Mouse (Mus musculus) midbrain, postnatal 0 days (tissue): ENCODE measurements around the gene Dusp12. TPM values are rescaled to one million over a fixed set of nuclear protein-coding genes. Genes with fewer than 3 reads are reported as not detected.

ENCODE experiments used
- ATAC-seq: fragments of 200-750 bp; cut with Nextera tagmentation; 2 replicates; pipeline ENCODE4 v1.8.0; 2017; ENCODE audit warnings: moderate number of reproducible peaks, mild to moderate bottlenecking, moderate TSS enrichment, moderate library complexity; ENCODE audit not compliant: low FRiP score
- DNase-seq: peaks from one replicate; pipeline ENCODE4 v3.0.0-alpha.2; 2015; ENCODE audit warnings: low spot score
- H3K27ac ChIP-seq: fragments of 300-500 bp; sonication (generic); 2 replicates; pipeline ENCODE4 v1.5.1; 2014; ENCODE audit warnings: low read depth, mild to moderate bottlenecking, low read length, mixed read lengths
- H3K27me3 ChIP-seq: fragments of 300-500 bp; sonication (generic); 2 replicates; pipeline ENCODE4 v1.6.1; 2014; ENCODE audit warnings: low read length, control low read depth, mixed read lengths; ENCODE audit not compliant: insufficient read depth
- H3K36me3 ChIP-seq: fragments of 300-500 bp; sonication (generic); 2 replicates; pipeline ENCODE4 v1.6.1; 2014; ENCODE audit warnings: low read length, control low read depth, mixed read lengths; ENCODE audit not compliant: insufficient read depth
- H3K4me1 ChIP-seq: fragments of 300-500 bp; sonication (generic); 2 replicates; pipeline ENCODE4 v1.6.1; 2014; ENCODE audit warnings: mild to moderate bottlenecking, control low read depth, antibody characterized with exemption, low read length, mixed read lengths; ENCODE audit not compliant: insufficient read depth
- H3K4me2 ChIP-seq: fragments of 300-500 bp; sonication (generic); 2 replicates; pipeline ENCODE4 v1.6.1; 2014; ENCODE audit warnings: low read depth, mild to moderate bottlenecking, low read length, mixed read lengths; ENCODE audit not compliant: poor library complexity, severe bottlenecking
- H3K4me3 ChIP-seq: fragments of 300-500 bp; sonication (generic); 2 replicates; pipeline ENCODE4 v1.5.1; 2014; ENCODE audit warnings: low read depth, mild to moderate bottlenecking, low read length, moderate library complexity
- H3K9ac ChIP-seq: fragments of 300-500 bp; sonication (generic); replicated peaks from 2 replicates; pipeline ENCODE4 v1.6.1; 2014; ENCODE audit warnings: mild to moderate bottlenecking, low read length, moderate library complexity, mixed read lengths; ENCODE audit not compliant: poor library complexity, severe bottlenecking
- H3K9me3 ChIP-seq: fragments of 300-500 bp; sonication (generic); 2 replicates; pipeline ENCODE4 v1.6.1; 2016; ENCODE audit warnings: low read length, control low read depth
- CTCF ChIP-seq: IDR thresholded peaks from 2 replicates; pipeline ENCODE4 v1.5.1; 2016; ENCODE audit warnings: antibody characterized with exemption, mild to moderate bottlenecking
- WGBS: fragments of 180-500 bp; shearing (Covaris S2); extraction: QIAGEN DNeasy Blood & Tissue Kit; methylation state at CpG from one replicate; pipeline ENCODE4 v1.1.7; 2014; 5-methylcytosine and 5-hydroxymethylcytosine counted together
- polyA plus RNA-seq: library from polyadenylated mRNA; unstranded; fragments of >200 nt; fragmentation: Nextera tagmentation; extraction: Ambion mirVana; gene quantifications from 2 replicates; pipeline ENCODE4 v1.2.1, GENCODE M21; 2015
- total RNA-seq: library from RNA; depleted of rRNA; stranded (reverse); fragments of >200 nt; gene quantifications from 2 replicates; pipeline ENCODE4 v1.2.3, GENCODE M21; 2014

Gene Dusp12
- total and polyA plus RNA-seq, 2 experiments from 2014 or later, result 39.6 to 43.3 TPM

GRCm38 (mm10) chr1:170928467-170928866, 43.1 kb upstream of the Dusp12 start:
- 65% methylated on average over 2 of the region's 2 CpGs for WGBS
- H3K36me3 ChIP-seq, result no peaks in the 10 kb centered on the region
- no peak overlapping the region for H3K4me3 ChIP-seq
- no peaks in the 10 kb centered on the region for H3K9me3 ChIP-seq
- no peaks in the 10 kb centered on the region for H3K27me3 ChIP-seq
- H3K27ac ChIP-seq, result no peak overlapping the region
- H3K9ac ChIP-seq, result no peak overlapping the region
- no peak overlapping the region for H3K4me2 ChIP-seq
- no peak for TF ChIP-seq CTCF
- DNase-seq (no peak), ATAC-seq (no peak)
- no peaks in the 10 kb centered on the region for H3K4me1 ChIP-seq

- no peaks in the 10 kb centered on the region for H3K36me3 ChIP-seq
- no peak within 1 kb of the TSS for H3K4me2 ChIP-seq
- no peak within 1 kb of the TSS for H3K4me3 ChIP-seq
- no peak for ATAC-seq
- no peak for DNase-seq
- H3K9ac ChIP-seq, result no peak within 1 kb of the TSS
- H3K27me3 ChIP-seq, result no peaks in the 10 kb centered on the region
- H3K9me3 ChIP-seq, result no peaks in the 10 kb centered on the region
- H3K4me1 ChIP-seq, result no peaks in the 10 kb centered on the region
- H3K27ac ChIP-seq, result no peak within 1 kb of the TSS
- no peak for TF ChIP-seq CTCF
- WGBS, result 83% methylated on average over 3 of the region's 3 CpGs
These were observed 42.0 kb upstream of the Dusp12 start, which contains the start of gene Fcrla for GRCm38 (mm10) chr1:170927378-170927777. Gene Fcrla, minus strand, starts transcription at chr1:170927583.

DNA sequence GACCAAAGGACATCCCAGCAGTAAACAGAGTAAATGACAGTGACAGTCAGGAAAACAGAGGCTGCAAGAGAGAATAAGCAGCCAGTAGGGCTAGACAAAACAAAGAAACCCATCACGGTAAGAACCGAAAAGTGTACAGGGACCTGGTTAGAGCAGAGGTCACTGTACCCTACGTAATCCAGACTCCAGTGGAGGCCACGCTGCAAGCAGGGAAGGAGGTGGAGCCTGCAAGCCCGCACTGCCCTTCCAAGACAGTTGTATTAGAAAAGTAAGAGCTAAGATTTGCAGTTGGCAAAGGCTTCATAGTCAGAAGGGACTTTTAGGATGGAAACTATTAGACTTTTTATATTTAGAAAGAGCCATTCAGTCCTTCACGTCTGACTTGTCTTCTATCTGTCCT, 41.6 kb upstream of the Dusp12 start:
- Histone ChIP-seq H3K4me3 (no peak overlapping the region), H3K27me3 (no peaks in the 10 kb centered on the region), H3K36me3 (no peaks in the 10 kb centered on the region), H3K27ac (no peak overlapping the region), H3K4me2 (no peak overlapping the region), H3K9me3 (no peaks in the 10 kb centered on the region), H3K9ac (no peak overlapping the region), H3K4me1 (no peaks in the 10 kb centered on the region)
- WGBS, result 53% methylated on average over 6 of the region's 6 CpGs
- ATAC-seq (no peak), DNase-seq (no peak)
- no peak for TF ChIP-seq CTCF

- Histone ChIP-seq H3K27ac (no peak overlapping the region), H3K27me3 (no peaks in the 10 kb centered on the region), H3K36me3 (no peaks in the 10 kb centered on the region), H3K9me3 (no peaks in the 10 kb centered on the region), H3K4me2 (no peak overlapping the region), H3K9ac (no peak overlapping the region), H3K4me3 (no peak overlapping the region), H3K4me1 (no peaks in the 10 kb centered on the region)
- no peak for ATAC-seq
- no peak for TF ChIP-seq CTCF
- no peak for DNase-seq
- 81% methylated on average over 6 of the region's 6 CpGs for WGBS
These were observed 39.1 kb upstream of the Dusp12 start for GRCm38 (mm10) chr1:170924485-170924884.

GRCm38 (mm10) chr1:170919308-170919707, 34.0 kb upstream of the Dusp12 start:
- no peaks in the 10 kb centered on the region for H3K36me3 ChIP-seq
- no peaks in the 10 kb centered on the region for H3K4me1 ChIP-seq
- 90% methylated on average over 8 of the region's 8 CpGs for WGBS
- DNase-seq, result no peak
- H3K4me2 ChIP-seq, result no peak overlapping the region
- no peak overlapping the region for H3K9ac ChIP-seq
- H3K9me3 ChIP-seq, result no peaks in the 10 kb centered on the region
- no peak overlapping the region for H3K4me3 ChIP-seq
- no peak for ATAC-seq
- TF ChIP-seq CTCF, result no peak
- H3K27ac ChIP-seq, result no peak overlapping the region
- no peaks in the 10 kb centered on the region for H3K27me3 ChIP-seq

- H3K4me2 ChIP-seq, result no peak overlapping the region
- DNase-seq (no peak), ATAC-seq (no peak)
- no peak overlapping the region for H3K9ac ChIP-seq
- H3K27ac ChIP-seq, result no peak overlapping the region
- no peaks in the 10 kb centered on the region; the same call in 1 of the 2 replicates for H3K27me3 ChIP-seq
- no peaks in the 10 kb centered on the region for H3K4me1 ChIP-seq
- no peaks in the 10 kb centered on the region for H3K9me3 ChIP-seq
- no peak for TF ChIP-seq CTCF
- H3K36me3 ChIP-seq, result no peaks in the 10 kb centered on the region
- H3K4me3 ChIP-seq, result no peak overlapping the region
- 76% methylated on average over 5 of the region's 5 CpGs for WGBS
These were observed 30.3 kb upstream of the Dusp12 start for GRCm38 (mm10) chr1:170915657-170916056.
